ENCODE assay signal across 17 mouse cellular contexts in the genomic region with DNA sequence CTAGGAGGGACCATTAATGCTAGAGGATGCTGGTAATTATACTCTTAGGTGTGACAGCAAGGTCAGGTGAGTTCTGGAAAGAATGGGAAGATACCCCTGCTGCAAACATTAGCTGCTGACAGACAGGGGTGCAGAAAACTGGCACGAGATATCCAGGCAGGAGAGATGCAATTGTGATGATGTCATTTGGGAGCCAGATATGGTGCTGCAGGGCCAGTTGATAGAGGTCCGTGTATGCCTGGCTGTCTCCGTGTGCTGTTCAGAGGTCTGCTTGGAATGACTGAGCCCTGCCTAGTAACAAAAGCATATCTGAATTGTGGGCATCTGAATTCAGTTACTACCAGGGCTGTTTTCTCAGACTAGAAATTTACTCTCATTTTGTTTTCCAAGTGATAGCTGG.
"Had no signal": no experiment of that assay in that cellular context is flagged by ENCODE, and none has a peak within 500 bp of the region (broad histone marks: within the 10 kb centered on the region; RNA-seq: fewer than 3 reads in every experiment).

No protein-coding gene starts in this region.

- H3K9ac ChIP-seq: liver, postnatal 0 days; lung, embryonic 15.5 days; midbrain, embryonic 12.5 days; midbrain, embryonic 15.5 days; neural tube, embryonic 12.5 days; stomach, embryonic 15.5 days had no signal

- H3K27ac ChIP-seq: lung, embryonic 15.5 days; macrophage; midbrain, embryonic 12.5 days; midbrain, embryonic 15.5 days; neural tube, embryonic 12.5 days; stomach, embryonic 15.5 days; stomach, postnatal 0 days had no signal

- H3K4me3 ChIP-seq: lung, embryonic 15.5 days; megakaryocyte, embryonic 14.5 days; midbrain, embryonic 12.5 days; midbrain, embryonic 15.5 days; neural tube, embryonic 12.5 days; stomach, embryonic 15.5 days had no signal

- H3K4me1 ChIP-seq: lung, embryonic 15.5 days; megakaryocyte, embryonic 14.5 days; midbrain, embryonic 12.5 days; midbrain, embryonic 15.5 days; neural tube, embryonic 12.5 days; stomach, embryonic 15.5 days had no signal

- DNase-seq: liver, postnatal 0 days; lung, adult 2 months; lung, postnatal 14 days; lung, postnatal 36 days; right cerebral cortex, postnatal 14 days; thymus, adult 2 months; thymus, postnatal 25 days; thymus, postnatal 4 days had no signal

- ATAC-seq: liver, postnatal 0 days; lung, postnatal 0 days; midbrain, embryonic 15.5 days had no signal

- H3K36me3 ChIP-seq: midbrain, embryonic 12.5 days; midbrain, embryonic 15.5 days; neural tube, embryonic 12.5 days; stomach, embryonic 15.5 days had no signal

- H3K27me3 ChIP-seq: lung, embryonic 15.5 days; megakaryocyte, embryonic 14.5 days; midbrain, embryonic 12.5 days; midbrain, embryonic 15.5 days; neural tube, embryonic 12.5 days; stomach, embryonic 15.5 days had no signal

- H3K9me3 ChIP-seq: lung, embryonic 15.5 days; megakaryocyte, embryonic 14.5 days; midbrain, embryonic 12.5 days; midbrain, embryonic 15.5 days; neural tube, embryonic 12.5 days; stomach, embryonic 15.5 days had no signal

- H3K4me2 ChIP-seq: lung, embryonic 15.5 days; midbrain, embryonic 12.5 days; midbrain, embryonic 15.5 days; neural tube, embryonic 12.5 days; stomach, embryonic 15.5 days had no signal
